Mouse (Mus musculus): ENCODE data around the gene Lurap1.
A peak's percentile ranks its signal among the peaks of the same experiment; 100 is the strongest.

Lurap1 gene

GRCm38 (mm10) chr4:116160769-116161168, 9.6 kb upstream of the Lurap1 start:
- DNase-seq (ENCODE audit: low spot score) = no peak

GRCm38 (mm10) chr4:116159912-116160311, 8.8 kb upstream of the Lurap1 start:
- no peak for DNase-seq (ENCODE audit: low spot score)

- no peak for DNase-seq (ENCODE audit: low spot score)
These were observed 6.7 kb upstream of the Lurap1 start for GRCm38 (mm10) chr4:116157882-116158281.

- DNase-seq (ENCODE audit: low spot score) = no peak
These were observed 1.6 kb upstream of the Lurap1 start for GRCm38 (mm10) chr4:116152702-116153101.

- DNase-seq (ENCODE audit: low spot score) = no peak
These were observed 296 bp downstream of the Lurap1 start for GRCm38 (mm10) chr4:116150862-116151221.

GRCm38 (mm10) chr4:116150156-116150861, 829 bp downstream of the Lurap1 start:
- peak; percentile 87 for DNase-seq (ENCODE audit: low spot score)

GRCm38 (mm10) chr4:116149812-116150155, 1.4 kb downstream of the Lurap1 start:
- DNase-seq (ENCODE audit: low spot score) = no peak

- peak; percentile 74 for DNase-seq (ENCODE audit: low spot score)
These were observed 7.0 kb downstream of the Lurap1 start for GRCm38 (mm10) chr4:116143891-116144717.

GRCm38 (mm10) chr4:116143317-116143811, 7.8 kb downstream of the Lurap1 start:
- no peak for DNase-seq (ENCODE audit: low spot score)

- no peak for DNase-seq (ENCODE audit: low spot score)
These were observed 8.9 kb downstream of the Lurap1 start for GRCm38 (mm10) chr4:116142269-116142668.

GRCm38 (mm10) chr4:116141736-116142135, 9.4 kb downstream of the Lurap1 start:
- DNase-seq (ENCODE audit: low spot score) = no peak

- no peak for DNase-seq (ENCODE audit: low spot score)
These were observed 10.2 kb downstream of the Lurap1 start for GRCm38 (mm10) chr4:116140801-116141574.

- DNase-seq (ENCODE audit: low spot score) = no peak
These were observed 13.6 kb downstream of the Lurap1 start for GRCm38 (mm10) chr4:116137421-116137996.

- DNase-seq (ENCODE audit: low spot score) = peak; percentile 73
These were observed 16.1 kb downstream of the Lurap1 start for GRCm38 (mm10) chr4:116134990-116135389.

GRCm38 (mm10) chr4:116133126-116133525, 18.0 kb downstream of the Lurap1 start:
- no peak for DNase-seq (ENCODE audit: low spot score)

- no peak for DNase-seq (ENCODE audit: low spot score)
These were observed 23.2 kb downstream of the Lurap1 start for GRCm38 (mm10) chr4:116127956-116128355.

GRCm38 (mm10) chr4:116125803-116126386, 25.2 kb downstream of the Lurap1 start:
- DNase-seq (ENCODE audit: low spot score) = no peak

- peak; percentile 99 for DNase-seq (ENCODE audit: low spot score)
These were observed 27.3 kb downstream of the Lurap1 start, which contains the start of the genes Rad54l and Pomgnt1 for GRCm38 (mm10) chr4:116123602-116124519. Gene Rad54l, minus strand, starts transcription at chr4:116123690. Gene Pomgnt1, plus strand, starts transcription at chr4:116123840.

GRCm38 (mm10) chr4:116122762-116123161, 28.4 kb downstream of the Lurap1 start:
- DNase-seq (ENCODE audit: low spot score) = peak; percentile 17

GRCm38 (mm10) chr4:116111486-116111885, 39.7 kb downstream of the Lurap1 start:
- no peak for DNase-seq (ENCODE audit: low spot score)

All from embryo, embryonic 10.5 days (tissue).